Mouse (Mus musculus): ENCODE results near the gene Gm20388. TPM values are rescaled to one million over a fixed set of nuclear protein-coding genes. Genes with fewer than 3 reads are reported as not detected.

Gm20388 gene
- polyA plus RNA-seq, 1 experiment from 2014 or later, result 47.1 TPM

- Histone ChIP-seq H3K4me3 (ENCODE audit: inconsistent target) (no peak overlapping the region), H3K79me2 (ENCODE audit: inconsistent target) (no peaks in the 10 kb centered on the region), H3K36me3 (ENCODE audit: inconsistent target) (no peaks in the 10 kb centered on the region), H3K27ac (no peak overlapping the region)
- WGBS (ENCODE audit: missing documents), result 45% methylated on average over 20 of the region's 20 CpGs
Observed at GRCm38 (mm10) chr8:123729055-123729785, 3818.6 kb downstream of the Gm20388 start.

- no peak overlapping the region for H3K4me3 ChIP-seq (ENCODE audit: inconsistent target)
- no peak overlapping the region for H3K27ac ChIP-seq
- no peaks in the 10 kb centered on the region for H3K36me3 ChIP-seq (ENCODE audit: inconsistent target)
- H3K79me2 ChIP-seq (ENCODE audit: inconsistent target), result no peaks in the 10 kb centered on the region
- 64% methylated on average over 13 of the region's 13 CpGs for WGBS (ENCODE audit: missing documents)
Observed at GRCm38 (mm10) chr8:123729786-123730411, 3819.3 kb downstream of the Gm20388 start.

- no peak overlapping the region for H3K27ac ChIP-seq
- WGBS (ENCODE audit: missing documents), result 45% methylated on average over 4 of the region's 4 CpGs
- no peaks in the 10 kb centered on the region for H3K36me3 ChIP-seq (ENCODE audit: inconsistent target)
- H3K4me3 ChIP-seq (ENCODE audit: inconsistent target), result no peak overlapping the region
- no peaks in the 10 kb centered on the region for H3K79me2 ChIP-seq (ENCODE audit: inconsistent target)
Observed at GRCm38 (mm10) chr8:123732332-123732731, 3821.7 kb downstream of the Gm20388 start.

- H3K36me3 ChIP-seq (ENCODE audit: inconsistent target), result no peaks in the 10 kb centered on the region
- no peaks in the 10 kb centered on the region for H3K79me2 ChIP-seq (ENCODE audit: inconsistent target)
- no peak overlapping the region for H3K4me3 ChIP-seq (ENCODE audit: inconsistent target)
- H3K27ac ChIP-seq, result no peak overlapping the region
- 89% methylated on average over 8 of the region's 8 CpGs for WGBS (ENCODE audit: missing documents)
Observed at GRCm38 (mm10) chr8:123734486-123734885, 3823.8 kb downstream of the Gm20388 start.

GRCm38 (mm10) chr8:123736974-123737373 is 3826.3 kb downstream of the Gm20388 start:
- 85% methylated on average over 9 of the region's 9 CpGs for WGBS (ENCODE audit: missing documents)
- Histone ChIP-seq H3K36me3 (ENCODE audit: inconsistent target) (no peaks in the 10 kb centered on the region), H3K79me2 (ENCODE audit: inconsistent target) (no peaks in the 10 kb centered on the region), H3K4me3 (ENCODE audit: inconsistent target) (no peak overlapping the region), H3K27ac (no peak overlapping the region)

GRCm38 (mm10) chr8:123740263-123740662 is 3829.6 kb downstream of the Gm20388 start:
- Histone ChIP-seq H3K27ac (no peak overlapping the region), H3K4me3 (ENCODE audit: inconsistent target) (no peak overlapping the region), H3K79me2 (ENCODE audit: inconsistent target) (no peaks in the 10 kb centered on the region), H3K36me3 (ENCODE audit: inconsistent target) (no peaks in the 10 kb centered on the region)
- 93% methylated on average over 4 of the region's 4 CpGs for WGBS (ENCODE audit: missing documents)

GRCm38 (mm10) chr8:123741232-123741631 is 3830.6 kb downstream of the Gm20388 start:
- no peak overlapping the region for H3K27ac ChIP-seq
- H3K79me2 ChIP-seq (ENCODE audit: inconsistent target), result no peaks in the 10 kb centered on the region
- 87% methylated on average over 9 of the region's 9 CpGs for WGBS (ENCODE audit: missing documents)
- H3K4me3 ChIP-seq (ENCODE audit: inconsistent target), result no peak overlapping the region
- H3K36me3 ChIP-seq (ENCODE audit: inconsistent target), result no peaks in the 10 kb centered on the region

- no peak overlapping the region for H3K27ac ChIP-seq
- no peaks in the 10 kb centered on the region for H3K36me3 ChIP-seq (ENCODE audit: inconsistent target)
- no peak overlapping the region for H3K4me3 ChIP-seq (ENCODE audit: inconsistent target)
- H3K79me2 ChIP-seq (ENCODE audit: inconsistent target), result no peaks in the 10 kb centered on the region
- 81% methylated on average over 4 of the region's 4 CpGs for WGBS (ENCODE audit: missing documents)
Observed at GRCm38 (mm10) chr8:123746488-123746887, 3835.8 kb downstream of the Gm20388 start.

- WGBS (ENCODE audit: missing documents), result 89% methylated on average over 4 of the region's 5 CpGs
- Histone ChIP-seq H3K36me3 (ENCODE audit: inconsistent target) (no peaks in the 10 kb centered on the region), H3K79me2 (ENCODE audit: inconsistent target) (no peaks in the 10 kb centered on the region), H3K4me3 (ENCODE audit: inconsistent target) (no peak overlapping the region), H3K27ac (no peak overlapping the region)
Observed at GRCm38 (mm10) chr8:123747772-123748171, 3837.1 kb downstream of the Gm20388 start.

GRCm38 (mm10) chr8:123750171-123750693 is 3839.6 kb downstream of the Gm20388 start:
- Histone ChIP-seq H3K79me2 (ENCODE audit: inconsistent target) (no peaks in the 10 kb centered on the region), H3K27ac (peak overlapping the region; percentile 19; the same call in 1 of the 2 replicates), H3K36me3 (ENCODE audit: inconsistent target) (no peaks in the 10 kb centered on the region), H3K4me3 (ENCODE audit: inconsistent target) (no peak overlapping the region)
- 0% methylated on average over 5 of the region's 5 CpGs for WGBS (ENCODE audit: missing documents)

GRCm38 (mm10) chr8:123752773-123753468 is 3842.3 kb downstream of the Gm20388 start:
- Histone ChIP-seq H3K36me3 (ENCODE audit: inconsistent target) (no peaks in the 10 kb centered on the region), H3K79me2 (ENCODE audit: inconsistent target) (no peaks in the 10 kb centered on the region), H3K27ac (no peak overlapping the region), H3K4me3 (ENCODE audit: inconsistent target) (no peak overlapping the region)
- WGBS (ENCODE audit: missing documents), result 88% methylated on average over 13 of the region's 13 CpGs

- 39% methylated on average over 18 of the region's 18 CpGs for WGBS (ENCODE audit: missing documents)
- no peaks in the 10 kb centered on the region for H3K36me3 ChIP-seq (ENCODE audit: inconsistent target)
- H3K79me2 ChIP-seq (ENCODE audit: inconsistent target), result no peaks in the 10 kb centered on the region
- H3K27ac ChIP-seq, result no peak overlapping the region
- no peak overlapping the region; the same call in 1 of the 2 replicates for H3K4me3 ChIP-seq (ENCODE audit: inconsistent target)
Observed at GRCm38 (mm10) chr8:123753604-123754375, 3843.1 kb downstream of the Gm20388 start.

GRCm38 (mm10) chr8:123754538-123755431 is 3844.1 kb downstream of the Gm20388 start:
- 68% methylated on average over 13 of the region's 13 CpGs for WGBS (ENCODE audit: missing documents)
- no peaks in the 10 kb centered on the region for H3K79me2 ChIP-seq (ENCODE audit: inconsistent target)
- H3K4me3 ChIP-seq (ENCODE audit: inconsistent target), result no peak overlapping the region
- H3K36me3 ChIP-seq (ENCODE audit: inconsistent target), result no peaks in the 10 kb centered on the region
- no peak overlapping the region for H3K27ac ChIP-seq

All from macrophage (primary cell).